Mouse (Mus musculus): Measurements from ENCODE around the gene Gm7137.
"Not testable (repeated sequence)": the region's sequence is repeated elsewhere in the genome, so short reads cannot be mapped to it uniquely, and the experiment has no call there.

GRCm38 (mm10) chr10:77776844-77777243, 11.2 kb downstream of the Gm7137 start, which contains the start of gene Gm7138:
- TF ChIP-seq CTCF (IDR thresholded peaks at IDR 0.05; ENCODE audit: low read depth, low read length); POLR2A (IDR thresholded peaks at IDR 0.05; ENCODE audit: borderline replicate concordance, low read depth, low read length): not testable (repeated sequence)

All from bone marrow macrophage, adult 2 months (primary cell).